Comparison of ENCODE assay signal across 8 mouse cellular contexts in genomic region chr19:15924181-15924865, GRCm38 (mm10). TPM values are rescaled to one million over a fixed set of nuclear protein-coding genes. Genes with fewer than 3 reads are reported as not detected.
DNase-seq lines count a peak whose midpoint lies in the region; ATAC-seq and TF ChIP-seq lines count a peak whose summit lies in the region.

No protein-coding gene starts in this region.

- H3K79me2 ChIP-seq in CH12.LX (replicated peaks; ENCODE audit: control insufficient read depth, extremely low read depth, insufficient read depth, poor library complexity, severe bottlenecking) (peaks cover 44% of the 10 kb centered on the region), myocyte (ENCODE audit: control insufficient read depth, insufficient read depth) (peaks cover 47% of the 10 kb centered on the region)

- peak overlapping the region; percentile 91 for H3K9ac ChIP-seq in CH12.LX (ENCODE audit: insufficient read depth, low read depth)
- H3K9ac ChIP-seq in forebrain, embryonic 11.5 days (ENCODE audit: low read length): peak overlapping the region; percentile 75
- peak overlapping the region; percentile 81 for H3K9ac ChIP-seq in heart, embryonic 16.5 days (ENCODE audit: low read length)
- H3K9ac ChIP-seq in liver, embryonic 12.5 days: peak overlapping the region; percentile 81
- peak overlapping the region; percentile 40 for H3K9ac ChIP-seq in stomach, embryonic 14.5 days (replicated peaks; ENCODE audit: low read depth, low read length)

- dilution Hi-C loops in CH12.LX (cut with MboI; ENCODE audit: extremely low pct_ligation_motif_present, extremely low pct_unique_long_range_greater_than_20kb, low sequenced_read_pairs): no loop called here

- under 1% methylated on average over 46 of the region's 46 CpGs for WGBS in forebrain, embryonic 11.5 days
- WGBS in heart, embryonic 16.5 days: 0% methylated on average over 46 of the region's 46 CpGs
- WGBS in liver, embryonic 12.5 days (ENCODE audit: insufficient replicate concordance): under 1% methylated on average over 46 of the region's 46 CpGs
- under 1% methylated on average over 46 of the region's 46 CpGs for WGBS in stomach, embryonic 14.5 days

- peak overlapping the region; percentile 82 for H3K27ac ChIP-seq in CH12.LX (ENCODE audit: insufficient read depth, low read depth)
- H3K27ac ChIP-seq in forebrain, embryonic 11.5 days (ENCODE audit: low read depth, low read length): peak overlapping the region; percentile 78
- peak overlapping the region; percentile 96 for H3K27ac ChIP-seq in heart, embryonic 16.5 days (ENCODE audit: low read length)
- peak overlapping the region; percentile 91 for H3K27ac ChIP-seq in liver, embryonic 12.5 days
- peak overlapping the region; percentile 55; the same call in 1 of the 2 replicates for H3K27ac ChIP-seq in stomach, embryonic 14.5 days (ENCODE audit: low read length)

- no peak for TF ChIP-seq CTCF in CH12.LX (conservative IDR thresholded peaks at IDR 0.05 in 1 of 2, IDR thresholded peaks at IDR 0.05 in 1 of 2; ENCODE audit: low read depth in 2 of 2, low read length in 2 of 2)

- H3K36me3 ChIP-seq in CH12.LX (replicated peaks in 1 of 2; ENCODE audit: control insufficient read depth in 1 of 2, insufficient read depth in 1 of 2, low read length in 1 of 2) (peaks cover 11 to 26% of the 10 kb centered on the region in 2 experiments), myocyte (ENCODE audit: control insufficient read depth, insufficient read depth) (peaks cover 14% of the 10 kb centered on the region)
- no peaks in the 10 kb centered on the region for H3K36me3 ChIP-seq in forebrain, embryonic 11.5 days (ENCODE audit: control insufficient read depth, insufficient read depth, low read length)
- H3K36me3 ChIP-seq in heart, embryonic 16.5 days (ENCODE audit: control insufficient read depth, insufficient read depth): peaks cover 5% of the 10 kb centered on the region; the same call in 1 of the 2 replicates
- H3K36me3 ChIP-seq in liver, embryonic 12.5 days: peaks cover 24% of the 10 kb centered on the region
- no peaks in the 10 kb centered on the region for H3K36me3 ChIP-seq in stomach, embryonic 14.5 days (ENCODE audit: control insufficient read depth, insufficient read depth, low read length)

- H3K27me3 ChIP-seq in CH12.LX (replicated peaks): no peaks in the 10 kb centered on the region
- H3K27me3 ChIP-seq in forebrain, embryonic 11.5 days (ENCODE audit: control insufficient read depth, insufficient read depth, low read length): no peaks in the 10 kb centered on the region
- H3K27me3 ChIP-seq in heart, embryonic 16.5 days (ENCODE audit: control insufficient read depth, insufficient read depth, low read length): no peaks in the 10 kb centered on the region
- no peaks in the 10 kb centered on the region for H3K27me3 ChIP-seq in liver, embryonic 12.5 days (replicated peaks)
- no peaks in the 10 kb centered on the region for H3K27me3 ChIP-seq in myocyte (ENCODE audit: control insufficient read depth, insufficient read depth, insufficient read length)
- no peaks in the 10 kb centered on the region for H3K27me3 ChIP-seq in stomach, embryonic 14.5 days (ENCODE audit: control insufficient read depth, insufficient read depth, low read length)

- peak; percentile 66; the same call in 1 of the 2 replicates for ATAC-seq in forebrain, embryonic 11.5 days (replicated peaks; ENCODE audit: low FRiP score)
- ATAC-seq in heart, embryonic 16.5 days (replicated peaks; ENCODE audit: extremely low read depth, insufficient read depth, low FRiP score): peak; percentile 56
- peak; percentile 82 for ATAC-seq in liver, embryonic 12.5 days
- ATAC-seq in stomach, embryonic 14.5 days (ENCODE audit: insufficient number of reproducible peaks, insufficient read depth, low FRiP score, low read depth): peak; percentile 64

- peak overlapping the region; percentile 29 for H3ac ChIP-seq in myocyte (ENCODE audit: control insufficient read depth, insufficient read length)

- H3K4me3 ChIP-seq in CH12.LX (replicated peaks in 1 of 3; ENCODE audit: low read depth in 2 of 3, low read length in 2 of 3, poor library complexity in 1 of 3) (peak overlapping the region; percentile 88 to 99 (median 97)), myocyte (peak overlapping the region; percentile 88)
- H3K4me3 ChIP-seq in forebrain, embryonic 11.5 days (ENCODE audit: low read depth, low read length): peak overlapping the region; percentile 70
- H3K4me3 ChIP-seq in heart, embryonic 16.5 days (ENCODE audit: low read length): peak overlapping the region; percentile 71
- peak overlapping the region; percentile 75 for H3K4me3 ChIP-seq in liver, embryonic 12.5 days
- peak overlapping the region; percentile 65 for H3K4me3 ChIP-seq in stomach, embryonic 14.5 days (ENCODE audit: low read depth, low read length)

- peak; percentile 16 for DNase-seq in CH12.LX (ENCODE audit: extremely low read depth)
- peak; percentile 25 for DNase-seq in c-Kit-positive CD71-negative TER-119-negative erythroid progenitor cells, embryonic 14.5 days (ENCODE audit: low read depth)
- DNase-seq in forebrain, embryonic 11.5 days (ENCODE audit: low spot score): peak; percentile 63
- DNase-seq in kidney, postnatal 25 days: peak; percentile 50 to 74

- in situ Hi-C loops in CH12.LX (cut with MboI; ENCODE audit: low pct_ligation_motif_present, low pct_unique_long_range_greater_than_20kb, low sequenced_read_pairs): no loop called here

- H3K9me3 ChIP-seq in CH12.LX (replicated peaks; ENCODE audit: low read length): peaks cover 2% of the 10 kb centered on the region
- H3K9me3 ChIP-seq in forebrain, embryonic 11.5 days (ENCODE audit: control insufficient read depth, low read length): no peaks in the 10 kb centered on the region
- no peaks in the 10 kb centered on the region for H3K9me3 ChIP-seq in heart, embryonic 16.5 days (replicated peaks; ENCODE audit: control insufficient read depth, low read length)
- H3K9me3 ChIP-seq in liver, embryonic 12.5 days (replicated peaks): no peaks in the 10 kb centered on the region
- H3K9me3 ChIP-seq in stomach, embryonic 14.5 days (ENCODE audit: control insufficient read depth, low read depth, low read length): no peaks in the 10 kb centered on the region

- TF ChIP-seq EP300 in CH12.LX (IDR thresholded peaks at IDR 0.05; ENCODE audit: low read length): no peak

- TF ChIP-seq POLR2A in CH12.LX (IDR thresholded peaks at IDR 0.05; ENCODE audit: low read depth, low read length) (no peak), myocyte (IDR thresholded peaks at IDR 0.05; ENCODE audit: insufficient read length, low read depth) (no peak)

- H3K4me1 ChIP-seq in CH12.LX (ENCODE audit: control insufficient read depth in 1 of 2, insufficient read depth in 2 of 2): peaks cover 3 to 27% of the 10 kb centered on the region in 2 experiments
- H3K4me1 ChIP-seq in forebrain, embryonic 11.5 days (replicated peaks; ENCODE audit: control insufficient read depth, insufficient read depth, low read length): peaks cover 9% of the 10 kb centered on the region; the same call in 1 of the 2 replicates
- peaks cover 18% of the 10 kb centered on the region for H3K4me1 ChIP-seq in heart, embryonic 16.5 days (ENCODE audit: control insufficient read depth, insufficient read depth, low read length)
- peaks cover 36% of the 10 kb centered on the region for H3K4me1 ChIP-seq in liver, embryonic 12.5 days
- peaks cover 14% of the 10 kb centered on the region for H3K4me1 ChIP-seq in stomach, embryonic 14.5 days (ENCODE audit: control insufficient read depth, insufficient read depth, low read length)

- H3K4me2 ChIP-seq in CH12.LX (ENCODE audit: insufficient read depth, low read depth, poor library complexity, severe bottlenecking) (peak overlapping the region; percentile 70; the same call in 1 of the 2 replicates), myocyte (ENCODE audit: low read depth) (peak overlapping the region; percentile 97)
- peak overlapping the region; percentile 94 for H3K4me2 ChIP-seq in forebrain, embryonic 11.5 days (ENCODE audit: low read depth, low read length, severe bottlenecking)
- H3K4me2 ChIP-seq in heart, embryonic 16.5 days (ENCODE audit: low read depth, low read length): peak overlapping the region; percentile 91
- peak overlapping the region; percentile 95 for H3K4me2 ChIP-seq in liver, embryonic 12.5 days
- peak overlapping the region; percentile 97 for H3K4me2 ChIP-seq in stomach, embryonic 14.5 days (replicated peaks; ENCODE audit: low read depth, low read length)

- TF ChIP-seq RAD21 in CH12.LX (IDR thresholded peaks at IDR 0.05; ENCODE audit: low read depth, low read length): no peak

TF ChIP-seq in CH12.LX, 34 proteins besides CTCF, POLR2A, EP300 and RAD21:
- TF ChIP-seq SMC3 (IDR thresholded peaks at IDR 0.05; ENCODE audit: low read depth, low read length): no peak
- peak; percentile 68 for TF ChIP-seq BHLHE40 (IDR thresholded peaks at IDR 0.05; ENCODE audit: low read depth, low read length)
- TF ChIP-seq MAFK (IDR thresholded peaks at IDR 0.05; ENCODE audit: insufficient replicate concordance, low read length): no peak
- TF ChIP-seq ETS1 (conservative IDR thresholded peaks at IDR 0.05; ENCODE audit: low read depth, low read length): no peak
- peak; percentile 17; the same call in 1 of the 2 replicates for TF ChIP-seq CHD1 (IDR thresholded peaks at IDR 0.05; ENCODE audit: low read depth, low read length)
- TF ChIP-seq UBTF (IDR thresholded peaks at IDR 0.05; ENCODE audit: low read depth, low read length): no peak; the same call in 1 of the 2 replicates
- no peak for TF ChIP-seq E2F4 (IDR thresholded peaks at IDR 0.05; ENCODE audit: insufficient replicate concordance, low read depth, low read length)

TF ChIP-seq in myocyte, 11 proteins besides CTCF, POLR2A, EP300 and RAD21 (continues in another document):
- TF ChIP-seq MYOG (IDR thresholded peaks at IDR 0.05; ENCODE audit: control insufficient read depth in 1 of 3, insufficient read depth in 1 of 3, insufficient read length in 2 of 3, low read depth in 2 of 3): peak; percentile 90 to 98 (median 96)
- TF ChIP-seq USF1 (IDR thresholded peaks at IDR 0.05; ENCODE audit: low read depth): no peak
- TF ChIP-seq TCF12 (IDR thresholded peaks at IDR 0.05; ENCODE audit: insufficient read depth, poor library complexity, severe bottlenecking): peak; percentile 94
- TF ChIP-seq E2F4 (IDR thresholded peaks at IDR 0.05; ENCODE audit: insufficient read depth): no peak
- TF ChIP-seq MYOD1 (IDR thresholded peaks at IDR 0.05; ENCODE audit: control insufficient read depth in 1 of 3, insufficient read length in 2 of 3, low read depth in 2 of 3): peak in 2 of 3 experiments; percentile 96
- no peak for TF ChIP-seq SRF (IDR thresholded peaks at IDR 0.05; ENCODE audit: control insufficient read depth, insufficient read length, low read depth)

RNA-seq across cellular contexts. Expression of gene Psat1, which starts 22.8 kb away (rescaled TPM):
- total RNA-seq in CH12.LX (2012; rRNA removed) (235 and 340 TPM in 2 replicates), CH12.LX (2014; rRNA removed) (516 and 549 TPM in 2 replicates)
- polyA plus RNA-seq in CH12.LX (2012; ENCODE audit: insufficient read length, low read depth) (395 and 423 TPM in 2 replicates), myocyte (2012; fragmentation: generic; extraction: Trizol) (396 TPM)
- polyA plus RNA-seq in forebrain, embryonic 11.5 days (2014; fragmentation: Nextera tagmentation; extraction: Ambion mirVana): 137 and 142 TPM in 2 replicates
- polyA plus RNA-seq in heart, embryonic 16.5 days (2015; fragmentation: Nextera tagmentation; extraction: Ambion mirVana): 80.8 and 80.9 TPM in 2 replicates
- 181 and 191 TPM in 2 replicates for polyA plus RNA-seq in liver, embryonic 12.5 days (2016; fragmentation: Nextera tagmentation; extraction: Ambion mirVana)
- 72.3 and 95.2 TPM in 2 replicates for polyA plus RNA-seq in stomach, embryonic 14.5 days (2014; fragmentation: Nextera tagmentation; extraction: Ambion mirVana)

Comparison
In these comparisons a context has a peak if more than half of its experiments do, and no peak if none do; other contexts are left out.
1. Peak in every context shown above with its lines: DNase-seq, ATAC-seq, H3K4me3 ChIP-seq and H3K27ac ChIP-seq.
2. H3K9ac ChIP-seq: peak in every context shown above with its lines; median percentile 91 in CH12.LX; 81 in heart, embryonic 16.5 days; 81 in liver, embryonic 12.5 days; 75 in forebrain, embryonic 11.5 days; 40 in stomach, embryonic 14.5 days.